Mouse (Mus musculus): ENCODE results near the gene Vmn2r108. TPM values are rescaled to one million over a fixed set of nuclear protein-coding genes. Genes with fewer than 3 reads are reported as not detected.
"Not testable (repeated sequence)": the region's sequence is repeated elsewhere in the genome, so short reads cannot be mapped to it uniquely, and the experiment has no call there.

Vmn2r108 gene
- under 1 TPM in 1 of 2 experiments, not detected in 1; 0.05 TPM for total RNA-seq (2021)
- long read RNA-seq, result 0 reads

GRCm38 (mm10) chr17:20481231-20481630, at the start of gene Vmn2r108:
Gene Vmn2r108, minus strand, starts transcription at chr17:20481331.
- no peak for DNase-seq (ENCODE audit: low spot score in 2 of 2)

GRCm38 (mm10) chr17:20508247-20508646, 27.1 kb upstream of the Vmn2r108 start:
- DNase-seq (ENCODE audit: low spot score in 2 of 2), result not testable (repeated sequence)

- DNase-seq (ENCODE audit: low spot score in 2 of 2), result no peak
Observed at GRCm38 (mm10) chr17:20497858-20498257, 16.7 kb upstream of the Vmn2r108 start, which contains the start of gene Vmn1r225. Gene Vmn1r225, plus strand, starts transcription at chr17:20498158.

GRCm38 (mm10) chr17:20473311-20473710, 7.8 kb downstream of the Vmn2r108 start:
- DNase-seq (ENCODE audit: low spot score in 2 of 2), result no peak

GRCm38 (mm10) chr17:20439263-20439662, 41.9 kb downstream of the Vmn2r108 start:
- DNase-seq (ENCODE audit: low spot score in 2 of 2), result no peak

GRCm38 (mm10) chr17:20413846-20414245, 67.3 kb downstream of the Vmn2r108 start, which contains the start of gene Vmn1r224:
Gene Vmn1r224, plus strand, starts transcription at chr17:20414146.
- no peak for DNase-seq (ENCODE audit: low spot score in 2 of 2)

Other genes with a start within 250 kb of the Vmn2r108 start
- not detected for gene Vmn2r105, start 246.3 kb downstream of the Vmn2r108 start, total RNA-seq (2021)
- gene Vmn2r106, start 195.8 kb downstream of the Vmn2r108 start, total RNA-seq (2021), result not detected
- not detected for gene Vmn2r107, start 136.1 kb downstream of the Vmn2r108 start, total RNA-seq (2021)
- not detected for gene Vmn1r224, start 67.2 kb downstream of the Vmn2r108 start, total RNA-seq (2021)
- not detected for gene Vmn1r225, start 16.8 kb upstream of the Vmn2r108 start, total RNA-seq (2021)
- gene Vmn2r109, start 83.4 kb upstream of the Vmn2r108 start, total RNA-seq (2021), result not detected
- not detected for gene Vmn2r110, start 115.1 kb upstream of the Vmn2r108 start, total RNA-seq (2021)
- gene Fpr-rs3, start 143.5 kb upstream of the Vmn2r108 start, total RNA-seq (2021), result not detected
- not detected for gene Vmn1r226, start 201.5 kb upstream of the Vmn2r108 start, total RNA-seq (2021)
- gene Vmn1r227, start 248.5 kb upstream of the Vmn2r108 start, total RNA-seq (2021), result not detected

Measured in layer of hippocampus, postnatal 10 days (tissue).